Mouse (Mus musculus) liver, adult 2 months (tissue): ENCODE measurements around the gene Pcnx3.

Source experiments
- CTCF ChIP-seq: fragments of 200-500 bp; IDR thresholded peaks from 2 replicates; pipeline ENCODE4 v1.5.1; 2011; ENCODE audit warnings: low read depth, low read length, control low read depth
- POLR2A ChIP-seq: fragments of 200-500 bp; IDR thresholded peaks from 2 replicates; pipeline ENCODE4 v1.6.1; 2011; ENCODE audit warnings: low read length, control low read depth; ENCODE audit not compliant: insufficient read depth; ENCODE audit errors: extremely low read depth

- TF ChIP-seq POLR2A (no peak), CTCF (no peak)
Observed at GRCm38 (mm10) chr19:5614953-5615352, 73.8 kb downstream of the Pcnx3 start.
